Mouse (Mus musculus) central nervous system, embryonic 14 days (tissue): ENCODE results near the gene Grm8. TPM values are rescaled to one million over a fixed set of nuclear protein-coding genes. Genes with fewer than 3 reads are reported as not detected.

Source experiments
- polyA plus RNA-seq: library from polyadenylated mRNA; depleted of rRNA; stranded (reverse); fragments of >200 nt; gene quantifications from 2 replicates; pipeline ENCODE4 v1.2.3, GENCODE M21; 2012; rRNA removed

Gene Grm8
- polyA plus RNA-seq, result 4.1 and 4.5 TPM in 2 replicates

GRCm38 (mm10) chr6:28135001-28135401 is at the start of gene Grm8:
TSS of gene Grm8 (minus strand) at chr6:28135178.

